ENCODE assay signal across 18 mouse cellular contexts in genomic region chr3:76654243-76654642, GRCm38 (mm10).
DNase-seq lines count a peak whose midpoint lies in the region; ATAC-seq lines count a peak whose summit lies in the region.
"Had no signal": no experiment of that assay in that cellular context is flagged by ENCODE, and none has a peak within 500 bp of the region (broad histone marks: within the 10 kb centered on the region; RNA-seq: fewer than 3 reads in every experiment).

No protein-coding gene starts in this region.

- H3K4me3 ChIP-seq in forebrain, embryonic 11.5 days (ENCODE audit: low read depth, low read length), result no peak overlapping the region
- no peak overlapping the region for H3K4me3 ChIP-seq in forebrain, embryonic 10.5 days
- H3K4me3 ChIP-seq in forebrain, embryonic 14.5 days (ENCODE audit: low read depth, low read length), result no peak overlapping the region
- H3K4me3 ChIP-seq in hindbrain, embryonic 16.5 days (ENCODE audit: low read length), result no peak overlapping the region
- H3K4me3 ChIP-seq in neural tube, embryonic 15.5 days (replicated peaks), result no peak overlapping the region
- H3K4me3 ChIP-seq: erythroblast, embryonic 14.5 days; limb, embryonic 12.5 days had no signal

- 69% methylated on average over 1 of the region's 1 CpGs for WGBS in forebrain, embryonic 11.5 days
- WGBS in forebrain, embryonic 10.5 days, result 95% methylated on average over 1 of the region's 1 CpGs
- WGBS in forebrain, embryonic 14.5 days, result 29% methylated on average over 1 of the region's 1 CpGs
- 35% methylated on average over 1 of the region's 1 CpGs for WGBS in hindbrain, embryonic 16.5 days
- WGBS in neural tube, embryonic 15.5 days, result 28% methylated on average over 1 of the region's 1 CpGs

- no peaks in the 10 kb centered on the region for H3K36me3 ChIP-seq in forebrain, embryonic 11.5 days (ENCODE audit: control insufficient read depth, insufficient read depth, low read length)
- H3K36me3 ChIP-seq in forebrain, embryonic 10.5 days (replicated peaks), result no peaks in the 10 kb centered on the region
- no peaks in the 10 kb centered on the region for H3K36me3 ChIP-seq in forebrain, embryonic 14.5 days (ENCODE audit: control insufficient read depth, insufficient read depth, low read length)
- H3K36me3 ChIP-seq in hindbrain, embryonic 16.5 days (ENCODE audit: control insufficient read depth, insufficient read depth, low read length), result no peaks in the 10 kb centered on the region
- H3K36me3 ChIP-seq in neural tube, embryonic 15.5 days, result no peaks in the 10 kb centered on the region
- H3K36me3 ChIP-seq: limb, embryonic 12.5 days had no signal

- no peaks in the 10 kb centered on the region for H3K27me3 ChIP-seq in forebrain, embryonic 11.5 days (ENCODE audit: control insufficient read depth, insufficient read depth, low read length)
- no peaks in the 10 kb centered on the region for H3K27me3 ChIP-seq in forebrain, embryonic 10.5 days (ENCODE audit: poor library complexity, severe bottlenecking)
- no peaks in the 10 kb centered on the region for H3K27me3 ChIP-seq in forebrain, embryonic 14.5 days (replicated peaks; ENCODE audit: control insufficient read depth, insufficient read depth, low read length)
- H3K27me3 ChIP-seq in hindbrain, embryonic 16.5 days (replicated peaks; ENCODE audit: control insufficient read depth, insufficient read depth, low read length), result no peaks in the 10 kb centered on the region
- no peaks in the 10 kb centered on the region for H3K27me3 ChIP-seq in neural tube, embryonic 15.5 days (replicated peaks)
- H3K27me3 ChIP-seq: limb, embryonic 12.5 days had no signal

- no peak overlapping the region for H3K4me2 ChIP-seq in forebrain, embryonic 11.5 days (ENCODE audit: low read depth, low read length, severe bottlenecking)
- no peak overlapping the region for H3K4me2 ChIP-seq in forebrain, embryonic 14.5 days (ENCODE audit: low read length)
- no peak overlapping the region for H3K4me2 ChIP-seq in hindbrain, embryonic 16.5 days (ENCODE audit: low read length)
- H3K4me2 ChIP-seq in neural tube, embryonic 15.5 days, result no peak overlapping the region
- H3K4me2 ChIP-seq: heart, embryonic 11.5 days; limb, embryonic 12.5 days had no signal

- DNase-seq in forebrain, embryonic 11.5 days (ENCODE audit: low spot score), result no peak
- no peak for DNase-seq in forebrain, embryonic 10.5 days (ENCODE audit: extremely low spot score, low spot score)
- DNase-seq in forebrain, embryonic 14.5 days (ENCODE audit: low spot score), result peak; percentile 65
- no peak for DNase-seq in ovary, adult 18-20 months (ENCODE audit: low spot score)
- DNase-seq in layer of hippocampus, adult 9-10 months (ENCODE audit: low spot score), result no peak
- no peak for DNase-seq in gastrocnemius, postnatal 10 days
- DNase-seq: cerebellum, postnatal 10 days; gastrocnemius, postnatal 36 days; right cerebral cortex, postnatal 25 days; thymus, postnatal 25 days had no signal

- no peaks in the 10 kb centered on the region for H3K9me3 ChIP-seq in forebrain, embryonic 11.5 days (ENCODE audit: control insufficient read depth, low read length)
- no peaks in the 10 kb centered on the region for H3K9me3 ChIP-seq in forebrain, embryonic 10.5 days
- no peaks in the 10 kb centered on the region for H3K9me3 ChIP-seq in forebrain, embryonic 14.5 days (replicated peaks; ENCODE audit: control insufficient read depth, low read length)
- H3K9me3 ChIP-seq in hindbrain, embryonic 16.5 days (ENCODE audit: control insufficient read depth, low read length), result no peaks in the 10 kb centered on the region
- no peaks in the 10 kb centered on the region for H3K9me3 ChIP-seq in neural tube, embryonic 15.5 days (replicated peaks)
- H3K9me3 ChIP-seq: limb, embryonic 12.5 days had no signal

- H3K27ac ChIP-seq in forebrain, embryonic 11.5 days (ENCODE audit: low read depth, low read length), result no peak overlapping the region
- H3K27ac ChIP-seq in forebrain, embryonic 10.5 days, result no peak overlapping the region
- no peak overlapping the region for H3K27ac ChIP-seq in forebrain, embryonic 14.5 days (ENCODE audit: low read depth, low read length)
- no peak overlapping the region for H3K27ac ChIP-seq in hindbrain, embryonic 16.5 days (ENCODE audit: low read depth, low read length)
- no peak overlapping the region for H3K27ac ChIP-seq in neural tube, embryonic 15.5 days (replicated peaks)
- H3K27ac ChIP-seq: limb, embryonic 12.5 days; liver, embryonic 14.5 days had no signal

- H3K9ac ChIP-seq in forebrain, embryonic 11.5 days (ENCODE audit: low read length), result no peak overlapping the region
- H3K9ac ChIP-seq in forebrain, embryonic 14.5 days (ENCODE audit: low read length), result no peak overlapping the region
- no peak overlapping the region for H3K9ac ChIP-seq in hindbrain, embryonic 16.5 days (ENCODE audit: low read depth, low read length)
- H3K9ac ChIP-seq in neural tube, embryonic 15.5 days (replicated peaks), result no peak overlapping the region
- H3K9ac ChIP-seq: limb, embryonic 12.5 days; liver, embryonic 14.5 days had no signal

- no peaks in the 10 kb centered on the region for H3K4me1 ChIP-seq in forebrain, embryonic 11.5 days (replicated peaks; ENCODE audit: control insufficient read depth, insufficient read depth, low read length)
- H3K4me1 ChIP-seq in forebrain, embryonic 10.5 days, result no peaks in the 10 kb centered on the region
- H3K4me1 ChIP-seq in forebrain, embryonic 14.5 days (ENCODE audit: control insufficient read depth, insufficient read depth, low read length), result no peaks in the 10 kb centered on the region
- H3K4me1 ChIP-seq in hindbrain, embryonic 16.5 days (ENCODE audit: control insufficient read depth, insufficient read depth, low read depth, low read length), result no peaks in the 10 kb centered on the region
- no peaks in the 10 kb centered on the region for H3K4me1 ChIP-seq in neural tube, embryonic 15.5 days
- H3K4me1 ChIP-seq: limb, embryonic 12.5 days had no signal

- ATAC-seq in forebrain, embryonic 11.5 days (replicated peaks; ENCODE audit: low FRiP score), result peak; percentile 84
- ATAC-seq in forebrain, embryonic 14.5 days, result peak; percentile 86
- peak; percentile 89 for ATAC-seq in hindbrain, embryonic 16.5 days
- ATAC-seq in neural tube, embryonic 15.5 days (ENCODE audit: low FRiP score), result peak; percentile 76
- ATAC-seq: intestine, postnatal 0 days; lung, postnatal 0 days had no signal
